Mouse (Mus musculus) skeletal muscle tissue, adult 2 months (tissue): ENCODE measurements around the gene Map3k21.
A peak's percentile ranks its signal among the peaks of the same experiment; 100 is the strongest.

Source experiments
- DNase-seq: peaks from one replicate; pipeline ENCODE4 v3.0.0-alpha.2; 2012; ENCODE audit warnings: low read depth, low spot score

Map3k21 gene

DNA sequence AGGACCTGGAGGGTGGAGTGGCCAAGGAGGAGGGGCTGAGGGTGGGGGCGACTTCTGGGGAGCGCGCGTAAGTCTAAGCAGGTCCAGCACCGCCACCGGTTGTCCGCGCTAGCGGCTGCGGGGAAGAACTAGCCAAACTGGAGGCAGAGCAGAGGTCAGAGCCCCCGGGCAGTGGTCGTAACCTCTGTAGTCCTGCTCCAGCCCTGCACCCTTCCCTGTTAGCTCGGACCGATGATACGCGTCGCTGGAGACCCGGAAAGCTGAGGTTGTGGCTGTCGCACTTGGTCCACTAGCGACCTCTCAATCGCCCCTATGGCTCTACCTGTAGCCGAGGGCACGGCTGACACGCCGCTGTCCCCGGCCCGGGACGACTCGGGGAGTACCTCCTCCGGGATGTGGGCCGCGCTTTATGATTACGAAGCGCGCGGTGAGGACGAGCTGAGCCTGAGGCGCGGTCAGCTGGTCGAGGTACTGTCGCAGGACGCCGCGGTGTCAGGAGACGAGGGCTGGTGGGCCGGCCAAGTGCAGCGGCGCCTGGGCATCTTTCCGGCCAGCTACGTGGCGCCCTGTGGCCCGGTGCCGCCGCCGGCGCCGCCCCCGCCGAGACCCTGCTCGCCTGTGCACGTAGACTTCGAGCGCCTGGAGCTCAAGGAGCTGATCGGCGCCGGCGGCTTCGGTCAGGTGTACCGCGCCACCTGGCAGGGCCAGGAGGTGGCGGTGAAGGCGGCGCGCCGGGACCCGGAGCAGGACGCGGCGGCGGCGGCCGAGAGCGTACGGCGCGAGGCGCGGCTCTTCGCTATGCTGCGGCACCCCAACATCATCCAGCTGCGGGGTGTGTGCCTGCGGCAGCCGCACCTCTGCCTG, at the start of gene Map3k21:
Gene Map3k21 (plus strand): TSS at position 86 of the 864 bp plus-strand sequence.
- no peak for DNase-seq

- DNase-seq: no peak
Measured at GRCm38 (mm10) chr8:125866125-125866524, 44.1 kb upstream of the Map3k21 start.

GRCm38 (mm10) chr8:125868552-125868951, 41.7 kb upstream of the Map3k21 start:
- DNase-seq: no peak

- no peak for DNase-seq
Measured at GRCm38 (mm10) chr8:125869739-125870138, 40.5 kb upstream of the Map3k21 start.

- DNase-seq: no peak
Measured at GRCm38 (mm10) chr8:125870179-125870702, 40.0 kb upstream of the Map3k21 start.

DNA sequence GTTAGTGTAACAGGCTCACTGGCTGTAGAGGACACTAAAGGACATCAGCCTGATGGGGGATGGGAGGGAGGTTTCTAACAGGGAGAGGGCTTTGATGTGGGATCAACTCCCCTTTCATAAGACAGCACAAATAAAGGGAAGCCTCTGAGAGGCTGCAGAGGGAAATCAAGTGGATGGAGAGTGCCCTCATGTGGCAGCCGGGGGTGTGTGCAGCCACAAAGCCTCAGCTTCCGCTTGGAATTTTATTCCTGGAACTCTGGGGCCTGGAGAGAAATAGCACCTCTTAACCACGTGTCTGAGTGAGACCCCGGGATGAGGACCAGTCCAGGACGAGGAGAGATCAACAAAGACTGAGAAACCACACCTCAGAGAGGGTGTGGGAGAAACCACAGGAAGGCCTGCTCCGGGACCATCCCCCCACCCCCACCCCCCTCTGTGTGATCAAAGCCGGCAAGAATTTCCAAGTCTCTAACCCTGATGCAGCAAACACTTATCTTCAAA, 39.4 kb upstream of the Map3k21 start:
- peak; percentile 28 for DNase-seq

DNA sequence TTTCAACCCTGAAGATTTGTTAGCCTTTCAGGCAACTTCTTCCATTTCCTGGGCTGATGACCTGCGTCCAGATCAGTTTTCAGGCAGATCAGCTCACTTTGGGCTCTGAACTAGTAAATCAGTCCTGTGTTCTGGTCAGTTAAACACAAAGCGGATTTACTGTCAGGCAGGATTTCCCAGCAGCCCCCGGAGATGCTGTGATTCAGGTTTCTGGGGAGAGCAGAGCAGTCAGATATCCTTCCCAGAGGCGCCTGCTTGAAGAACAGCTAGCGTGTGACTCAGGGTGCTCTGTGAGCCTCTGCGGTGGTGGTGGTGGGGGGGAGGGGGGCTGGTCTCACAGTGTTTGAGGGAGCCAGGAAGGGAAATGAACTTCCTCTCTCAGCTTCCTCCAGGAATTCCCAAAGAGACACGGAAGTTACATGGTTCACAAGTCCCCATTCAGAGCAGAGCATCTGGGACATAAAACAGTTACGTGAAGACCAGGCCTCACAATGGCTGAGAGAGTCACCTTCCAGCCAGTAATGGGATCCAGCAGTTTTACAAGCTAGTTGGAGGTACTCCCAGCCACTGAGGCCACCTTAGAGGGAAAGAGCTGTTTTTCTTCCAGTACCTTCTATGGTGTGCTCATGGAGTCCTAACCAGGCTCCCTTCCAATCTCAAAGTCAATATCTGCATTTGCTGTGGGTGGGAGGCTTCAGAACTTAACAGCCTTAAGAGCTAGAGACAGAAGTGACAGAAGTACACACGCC, 37.6 kb upstream of the Map3k21 start:
- DNase-seq: no peak

DNA sequence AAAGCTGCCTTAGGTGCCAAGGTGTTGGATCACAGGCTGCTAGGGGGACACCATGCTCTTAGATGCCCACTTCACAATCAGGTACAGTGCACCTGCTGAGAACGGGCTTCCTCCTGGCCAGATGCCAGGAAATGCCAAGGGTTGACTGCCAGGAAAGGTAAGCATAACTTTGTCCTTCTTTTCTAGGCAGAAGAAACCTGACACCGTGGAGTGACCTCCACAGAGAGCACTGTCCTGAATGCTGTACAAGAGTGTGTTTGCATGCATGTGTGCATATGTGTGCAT, 37.1 kb upstream of the Map3k21 start:
- DNase-seq: no peak

DNA sequence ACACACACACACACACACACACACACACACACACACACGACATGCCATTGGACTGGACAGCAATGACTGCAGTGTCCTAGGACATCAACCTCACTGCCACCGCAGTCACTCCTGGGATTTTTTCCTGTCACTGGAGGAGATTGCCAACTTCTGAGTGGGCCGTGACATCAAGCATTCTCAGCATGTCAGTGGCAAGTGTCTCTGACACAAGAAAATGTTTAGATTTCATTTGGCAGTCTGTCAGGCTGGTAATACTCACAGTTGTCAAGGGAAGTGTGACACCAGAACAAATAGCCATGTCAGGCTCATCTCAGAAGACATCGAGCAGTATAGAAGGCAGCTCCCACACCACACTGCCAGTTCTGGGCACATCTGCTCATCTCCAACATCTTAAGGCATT, 29.8 kb upstream of the Map3k21 start:
- DNase-seq: no peak

- no peak for DNase-seq
Measured at GRCm38 (mm10) chr8:125887549-125887948, 22.7 kb upstream of the Map3k21 start.

DNA sequence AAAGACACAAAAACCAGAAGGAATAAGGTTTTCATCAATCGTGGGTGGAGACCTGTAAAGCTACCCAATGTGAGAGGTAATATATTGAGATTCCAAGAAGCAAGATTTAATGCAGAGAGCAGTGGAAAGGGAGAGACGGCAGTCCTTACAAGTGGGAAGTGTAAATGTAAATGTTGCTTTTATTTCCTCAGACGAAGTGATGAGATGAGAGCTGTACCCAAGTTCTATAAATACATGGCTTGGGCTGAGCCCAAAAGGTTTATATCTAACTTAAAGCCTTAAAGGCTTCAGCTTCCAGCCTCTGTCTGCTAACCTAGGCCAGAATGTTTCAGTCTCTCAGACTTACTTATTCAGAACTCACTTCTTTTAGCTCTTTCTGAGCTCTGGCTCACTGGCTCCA, 20.3 kb upstream of the Map3k21 start:
- no peak for DNase-seq

DNA sequence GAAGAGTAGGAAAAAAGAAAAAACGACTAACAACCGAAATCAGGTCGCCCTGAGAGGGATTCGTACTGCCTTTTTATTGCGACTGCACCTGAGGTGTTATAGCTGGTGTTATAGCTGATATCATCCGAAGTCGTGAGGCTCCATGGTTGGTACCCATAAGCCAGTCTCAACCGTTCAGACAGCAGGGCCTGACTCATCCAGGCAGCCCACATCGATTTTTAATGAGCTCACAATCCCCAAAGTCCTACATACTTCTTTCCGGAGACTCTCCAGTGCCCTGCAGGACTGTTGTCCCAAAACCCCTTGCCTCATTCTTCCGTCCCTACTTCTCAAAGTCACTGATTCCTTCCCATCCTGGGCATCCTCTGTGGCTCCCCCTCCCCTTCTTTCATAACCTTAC, 12.9 kb upstream of the Map3k21 start:
- DNase-seq: no peak

- no peak for DNase-seq
Measured at GRCm38 (mm10) chr8:125897868-125898788, 12.1 kb upstream of the Map3k21 start, which contains the start of gene Pcnx2. Pcnx2 (minus strand) TSS chr8:125898317.

GRCm38 (mm10) chr8:125898899-125899298, 11.4 kb upstream of the Map3k21 start:
- no peak for DNase-seq

DNA sequence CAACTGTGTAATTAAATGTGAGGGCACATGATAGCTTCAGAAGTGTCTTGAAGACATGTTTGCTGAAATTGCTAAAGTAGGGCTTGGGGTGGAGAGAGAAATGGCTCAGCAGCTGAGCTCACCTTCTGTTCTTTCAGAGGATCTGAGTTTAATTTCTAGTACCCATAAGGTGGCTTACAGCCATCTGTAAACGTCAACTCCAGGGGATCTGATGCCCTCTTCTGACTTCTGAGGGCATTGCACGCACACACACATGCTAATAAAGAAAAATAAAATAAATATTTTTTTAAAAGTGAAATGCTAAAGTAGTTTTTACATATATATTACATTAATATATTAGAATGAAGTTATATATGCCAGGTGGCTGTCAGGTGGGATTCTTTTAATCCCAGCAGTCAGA, 9.1 kb upstream of the Map3k21 start:
- DNase-seq: no peak

DNA sequence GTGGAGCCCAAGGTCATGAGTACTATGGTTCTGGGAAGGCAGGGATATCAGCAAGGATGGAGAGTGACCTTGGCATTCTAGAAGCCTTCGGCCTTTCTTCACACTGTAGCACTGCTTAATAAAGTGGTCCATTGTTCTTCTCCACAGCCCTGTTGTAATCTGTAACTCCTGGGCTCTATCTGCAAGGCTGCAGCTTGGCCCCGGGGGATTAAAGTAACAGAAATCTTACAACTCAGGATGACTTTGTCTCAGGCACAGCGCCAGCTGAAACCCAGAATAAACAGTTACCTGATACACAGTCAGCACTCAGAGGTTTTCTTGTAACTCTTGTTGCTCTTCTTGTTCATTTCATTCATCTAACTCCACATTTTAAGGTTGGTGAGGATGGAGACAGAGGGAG, 7.7 kb upstream of the Map3k21 start:
- DNase-seq: no peak

DNA sequence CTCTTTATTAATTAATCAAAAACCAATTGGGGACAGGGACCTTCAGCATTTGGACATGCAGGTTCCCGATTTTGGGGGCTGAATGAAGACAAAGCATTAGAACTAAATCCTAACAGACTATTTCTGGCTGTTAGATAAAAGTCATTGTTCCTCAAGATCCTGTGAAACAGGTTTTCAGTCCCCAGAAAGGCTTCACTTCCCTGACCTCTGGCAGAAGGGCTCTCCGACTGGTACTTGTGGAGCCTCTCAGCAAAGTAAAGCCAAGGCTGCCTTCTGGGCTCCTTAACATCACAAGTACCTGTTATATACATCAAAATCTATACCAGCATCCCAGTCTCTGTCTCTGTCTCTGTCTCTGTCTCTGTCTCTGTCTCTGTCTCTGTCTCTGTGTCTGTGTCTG, 4.9 kb upstream of the Map3k21 start:
- no peak for DNase-seq

GRCm38 (mm10) chr8:125907311-125907710, 2.9 kb upstream of the Map3k21 start:
- no peak for DNase-seq

DNA sequence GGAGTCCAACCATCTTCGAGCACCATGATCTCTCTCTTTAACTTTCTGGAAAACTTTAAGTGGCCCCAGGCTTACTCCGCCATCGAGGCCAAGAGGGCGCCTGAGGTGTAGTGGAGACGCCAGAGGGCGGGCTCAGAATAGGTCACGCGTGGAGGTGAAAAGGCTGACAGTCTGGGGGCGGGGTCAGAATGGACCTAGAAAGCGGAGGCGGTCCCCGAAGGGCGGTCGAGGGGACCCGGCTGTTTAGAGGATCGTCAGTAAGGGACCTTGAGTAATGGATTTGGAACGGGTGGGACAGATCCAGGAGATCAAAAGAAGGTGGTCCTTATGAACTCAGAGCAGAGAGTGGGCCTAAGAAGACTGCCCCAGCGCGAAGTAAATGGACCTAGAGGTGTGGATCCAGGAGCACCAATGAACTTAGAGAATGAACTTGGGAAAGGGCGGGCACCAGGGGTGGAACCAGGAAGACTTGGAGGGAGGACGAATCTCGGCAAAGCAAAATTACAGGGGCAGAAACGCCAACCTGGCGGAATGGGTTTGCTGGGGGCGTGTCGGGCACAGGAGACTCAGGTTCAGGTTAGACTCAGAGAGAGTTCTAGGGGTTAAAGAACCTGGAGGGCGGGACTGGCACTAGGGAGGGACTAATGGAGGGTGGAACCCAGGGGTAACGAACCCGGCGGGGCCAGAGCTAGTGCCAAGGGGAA, 437 bp upstream of the Map3k21 start:
- DNase-seq: no peak

- DNase-seq: no peak
Measured at GRCm38 (mm10) chr8:125911229-125911580, 955 bp downstream of the Map3k21 start.

DNA sequence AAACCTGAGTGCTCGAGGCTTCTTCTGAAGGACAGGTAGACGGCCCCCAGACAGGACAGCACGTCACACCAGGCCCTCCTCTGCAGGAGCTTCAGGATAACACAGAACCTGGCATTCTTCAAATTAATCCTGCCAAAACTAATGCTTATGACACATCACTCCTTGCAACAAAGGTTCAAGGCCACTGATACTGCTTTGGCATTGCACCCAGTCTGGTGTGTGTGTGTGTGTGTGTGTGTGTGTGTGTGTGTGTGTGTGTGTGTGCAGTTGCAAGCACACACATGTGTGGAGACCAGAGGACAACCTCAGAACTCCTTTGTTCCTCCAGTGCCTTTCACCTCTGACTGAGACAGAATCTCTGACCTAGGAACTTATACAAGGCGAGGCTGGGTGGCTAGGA, 3.0 kb downstream of the Map3k21 start:
- no peak for DNase-seq
